Mouse (Mus musculus): ENCODE measurements around the gene Axin2. TPM values are rescaled to one million over a fixed set of nuclear protein-coding genes. Genes with fewer than 3 reads are reported as not detected.

Axin2 gene
- total and polyA plus RNA-seq, 3 experiments, result 14.2 to 29.9 (median 16.6) TPM

DNA sequence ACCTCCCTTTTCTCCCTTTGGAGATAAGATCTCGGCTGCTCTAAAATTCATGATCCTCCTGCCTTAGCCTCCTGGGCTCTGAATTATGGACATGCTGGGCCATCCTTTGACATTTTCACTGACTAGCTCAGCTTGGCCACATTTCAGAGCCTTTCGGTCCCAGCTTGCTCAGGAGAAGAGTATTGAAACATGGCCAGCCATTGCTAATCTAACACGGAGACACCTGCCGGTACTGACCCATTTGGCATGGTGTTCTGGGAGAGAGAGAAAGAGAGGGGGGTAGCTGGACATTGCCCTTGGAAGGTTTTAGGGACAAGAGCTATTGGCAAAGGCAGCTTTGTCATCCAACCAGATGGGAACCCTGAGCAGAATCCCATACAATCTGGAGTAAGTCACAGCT is 23.1 kb upstream of the Axin2 start:
- Histone ChIP-seq H3K4me3 (replicated peaks in 1 of 3; ENCODE audit: low read depth in 2 of 3, low read length in 2 of 3, poor library complexity in 1 of 3) (no peak overlapping the region), H3K79me2 (replicated peaks; ENCODE audit: control insufficient read depth, extremely low read depth, insufficient read depth, poor library complexity, severe bottlenecking) (no peaks in the 10 kb centered on the region), H3K9ac (ENCODE audit: insufficient read depth, low read depth) (no peak overlapping the region), H3K4me2 (ENCODE audit: insufficient read depth, low read depth, poor library complexity, severe bottlenecking) (no peak overlapping the region), H3K27me3 (replicated peaks) (no peaks in the 10 kb centered on the region), H3K27ac (ENCODE audit: insufficient read depth, low read depth) (no peak overlapping the region), H3K9me3 (replicated peaks; ENCODE audit: low read length) (no peaks in the 10 kb centered on the region), H3K4me1 (ENCODE audit: control insufficient read depth in 1 of 2, insufficient read depth in 2 of 2) (peaks cover 34 to 93% of the 10 kb centered on the region in 2 experiments), H3K36me3 (replicated peaks in 1 of 2; ENCODE audit: control insufficient read depth in 1 of 2, insufficient read depth in 1 of 2, low read length in 1 of 2) (no peaks in the 10 kb centered on the region)
- no peak for DNase-seq (ENCODE audit: extremely low read depth)
- in situ Hi-C loops (cut with MboI; ENCODE audit: low pct_ligation_motif_present, low pct_unique_long_range_greater_than_20kb, low sequenced_read_pairs) (no loop called here), dilution Hi-C loops (cut with MboI; ENCODE audit: extremely low pct_ligation_motif_present, extremely low pct_unique_long_range_greater_than_20kb, low sequenced_read_pairs) (no loop called here)
- TF ChIP-seq RCOR1 (conservative IDR thresholded peaks at IDR 0.05; ENCODE audit: low read depth, low read length) (no peak), USF1 (IDR thresholded peaks at IDR 0.05; ENCODE audit: low read depth, low read length) (no peak), JUND (conservative IDR thresholded peaks at IDR 0.05; ENCODE audit: low read depth, low read length) (no peak), TCF12 (IDR thresholded peaks at IDR 0.05; ENCODE audit: low read depth, low read length) (no peak), USF2 (conservative IDR thresholded peaks at IDR 0.05; ENCODE audit: low read depth, low read length) (no peak), JUN (IDR thresholded peaks at IDR 0.05; ENCODE audit: insufficient read depth, low read depth, low read length) (no peak), NELFE (IDR thresholded peaks at IDR 0.05; ENCODE audit: low read depth, low read length) (no peak), ELF1 (IDR thresholded peaks at IDR 0.05; ENCODE audit: low read depth, low read length) (no peak), BHLHE40 (IDR thresholded peaks at IDR 0.05; ENCODE audit: low read depth, low read length) (no peak), TBP (conservative IDR thresholded peaks at IDR 0.05; ENCODE audit: low read depth, low read length) (no peak), CHD2 (IDR thresholded peaks at IDR 0.05; ENCODE audit: low read length) (no peak), HCFC1 (IDR thresholded peaks at IDR 0.05; ENCODE audit: low read depth, low read length) (no peak), IRF4 (IDR thresholded peaks at IDR 0.05; ENCODE audit: low read depth, low read length) (no peak), ZKSCAN1 (IDR thresholded peaks at IDR 0.05; ENCODE audit: borderline replicate concordance, low read depth, low read length) (no peak), SMC3 (IDR thresholded peaks at IDR 0.05; ENCODE audit: low read depth, low read length) (no peak)

GRCm38 (mm10) chr11:108898063-108898462 is 22.1 kb upstream of the Axin2 start:
- Histone ChIP-seq H3K27ac (ENCODE audit: insufficient read depth, low read depth) (peak overlapping the region; percentile 27; the same call in 1 of the 2 replicates), H3K79me2 (replicated peaks; ENCODE audit: control insufficient read depth, extremely low read depth, insufficient read depth, poor library complexity, severe bottlenecking) (no peaks in the 10 kb centered on the region), H3K4me3 (replicated peaks in 1 of 3; ENCODE audit: low read depth in 2 of 3, low read length in 2 of 3, poor library complexity in 1 of 3) (peak overlapping the region in 1 of 3 experiments; percentile 8), H3K4me2 (ENCODE audit: insufficient read depth, low read depth, poor library complexity, severe bottlenecking) (no peak overlapping the region), H3K9me3 (replicated peaks; ENCODE audit: low read length) (no peaks in the 10 kb centered on the region), H3K9ac (ENCODE audit: insufficient read depth, low read depth) (no peak overlapping the region), H3K36me3 (replicated peaks in 1 of 2; ENCODE audit: control insufficient read depth in 1 of 2, insufficient read depth in 1 of 2, low read length in 1 of 2) (no peaks in the 10 kb centered on the region), H3K27me3 (replicated peaks) (no peaks in the 10 kb centered on the region), H3K4me1 (ENCODE audit: control insufficient read depth in 1 of 2, insufficient read depth in 2 of 2) (peaks cover 34 to 96% of the 10 kb centered on the region in 2 experiments)
- no peak for TF ChIP-seq KAT2A (IDR thresholded peaks at IDR 0.05; ENCODE audit: insufficient replicate concordance, low read length)
- TF ChIP-seq ZKSCAN1 (IDR thresholded peaks at IDR 0.05; ENCODE audit: borderline replicate concordance, low read depth, low read length), result no peak
- TF ChIP-seq MAZ (IDR thresholded peaks at IDR 0.05; ENCODE audit: low read depth, low read length), result 0 out of 2 replicates have a peak, but pooled peaks have one; percentile 46
- no peak for TF ChIP-seq TCF12 (IDR thresholded peaks at IDR 0.05; ENCODE audit: low read depth, low read length)
- TF ChIP-seq NELFE (IDR thresholded peaks at IDR 0.05; ENCODE audit: low read depth, low read length), result peak; percentile 46; the same call in 1 of the 2 replicates
- no peak for TF ChIP-seq MAX (IDR thresholded peaks at IDR 0.05; ENCODE audit: low read length)
- TF ChIP-seq CHD1 (IDR thresholded peaks at IDR 0.05; ENCODE audit: low read depth, low read length), result peak; percentile 31; the same call in 1 of the 2 replicates
- no peak for TF ChIP-seq SIN3A (IDR thresholded peaks at IDR 0.05; ENCODE audit: low read length)
- TF ChIP-seq ELF1 (IDR thresholded peaks at IDR 0.05; ENCODE audit: low read depth, low read length), result no peak
- TF ChIP-seq UBTF (IDR thresholded peaks at IDR 0.05; ENCODE audit: low read depth, low read length), result no peak
- TF ChIP-seq CHD2 (IDR thresholded peaks at IDR 0.05; ENCODE audit: low read length), result no peak
- no peak for TF ChIP-seq ETS1 (conservative IDR thresholded peaks at IDR 0.05; ENCODE audit: low read depth, low read length)
- TF ChIP-seq PAX5 (IDR thresholded peaks at IDR 0.05; ENCODE audit: low read length), result no peak
- no peak for TF ChIP-seq HCFC1 (IDR thresholded peaks at IDR 0.05; ENCODE audit: low read depth, low read length)
- no peak for TF ChIP-seq ZC3H11A (IDR thresholded peaks at IDR 0.05; ENCODE audit: low read depth, low read length)
- TF ChIP-seq ZMIZ1 (IDR thresholded peaks at IDR 0.05; ENCODE audit: low read depth, low read length), result no peak
- no peak for TF ChIP-seq USF1 (IDR thresholded peaks at IDR 0.05; ENCODE audit: low read depth, low read length)
- TF ChIP-seq ZNF384 (IDR thresholded peaks at IDR 0.05; ENCODE audit: low read depth, low read length), result no peak
- dilution Hi-C loops (cut with MboI; ENCODE audit: extremely low pct_ligation_motif_present, extremely low pct_unique_long_range_greater_than_20kb, low sequenced_read_pairs), result no loop called here
- no peak for DNase-seq (ENCODE audit: extremely low read depth)
- in situ Hi-C loops (cut with MboI; ENCODE audit: low pct_ligation_motif_present, low pct_unique_long_range_greater_than_20kb, low sequenced_read_pairs), result no loop called here
